19 mouse cellular contexts compared by ENCODE assay signal in the genomic region with DNA sequence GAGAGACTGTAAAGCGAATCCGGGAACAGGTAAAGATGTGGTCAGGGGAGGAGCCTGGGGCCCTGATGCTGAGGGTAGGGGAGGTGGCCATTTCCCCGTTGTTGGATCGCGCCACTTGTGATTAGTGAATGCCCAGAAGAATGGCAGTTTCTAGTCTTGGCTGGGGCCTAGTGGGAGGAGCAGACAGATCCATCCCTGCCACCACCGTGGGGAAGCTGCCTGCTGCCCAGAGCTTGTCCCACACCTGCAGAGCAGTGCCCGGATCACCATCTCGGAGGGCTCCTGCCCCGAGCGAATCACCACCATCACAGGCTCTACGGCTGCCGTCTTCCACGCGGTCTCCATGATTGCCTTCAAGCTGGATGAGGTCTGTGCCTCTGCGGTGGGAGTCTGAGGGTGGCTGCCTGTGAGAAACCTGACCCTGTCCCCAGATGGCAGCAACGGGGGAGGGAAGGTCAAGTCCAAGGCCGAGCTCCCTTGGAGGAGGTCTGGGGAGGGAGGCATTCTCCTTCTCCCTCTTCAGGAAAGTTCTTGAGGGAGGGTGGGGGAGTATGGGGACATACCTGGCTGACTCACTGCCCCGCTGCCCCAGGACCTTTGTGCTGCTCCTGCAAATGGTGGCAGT. TPM values are rescaled to one million over a fixed set of nuclear protein-coding genes. Genes with fewer than 3 reads are reported as not detected.
DNase-seq lines count a peak whose midpoint lies in the region; ATAC-seq and TF ChIP-seq lines count a peak whose summit lies in the region.
"Had no signal": no experiment of that assay in that cellular context is flagged by ENCODE, and none has a peak within 500 bp of the region (broad histone marks: within the 10 kb centered on the region; RNA-seq: fewer than 3 reads in every experiment).

No protein-coding gene starts in this region.

- H3K27ac ChIP-seq in hindbrain, embryonic 12.5 days: no peak overlapping the region
- no peak overlapping the region for H3K27ac ChIP-seq in hindbrain, embryonic 16.5 days (ENCODE audit: low read depth, low read length)
- no peak overlapping the region for H3K27ac ChIP-seq in midbrain, embryonic 11.5 days (ENCODE audit: low read depth, low read length)
- no peak overlapping the region for H3K27ac ChIP-seq in midbrain, postnatal 0 days (ENCODE audit: low read depth, low read length)
- H3K27ac ChIP-seq in limb, embryonic 10.5 days: peak overlapping the region; percentile 1; the same call in 1 of the 2 replicates
- H3K27ac ChIP-seq in forebrain, postnatal 0 days (ENCODE audit: low read depth, low read length): no peak overlapping the region
- H3K27ac ChIP-seq: embryonic facial prominence, embryonic 13.5 days; stomach, embryonic 15.5 days had no signal

- DNase-seq in midbrain, embryonic 11.5 days (ENCODE audit: low spot score, missing footprints): peak; percentile 79
- DNase-seq in midbrain, postnatal 0 days (ENCODE audit: low spot score): no peak
- peak; percentile 79 for DNase-seq in cerebellum, adult 8-10 months
- no peak for DNase-seq in limb, embryonic 10.5 days (ENCODE audit: low spot score)
- DNase-seq in forebrain, postnatal 0 days: no peak
- DNase-seq: adrenal gland, postnatal 14 days; B cell, adult 2 months; gastrocnemius, postnatal 10 days; heart, postnatal 10 days; lung, embryonic 14.5 days; thymus, postnatal 25 days had no signal

- peak overlapping the region; percentile 18 for H3K9ac ChIP-seq in hindbrain, embryonic 12.5 days
- no peak overlapping the region for H3K9ac ChIP-seq in hindbrain, embryonic 16.5 days (ENCODE audit: low read depth, low read length)
- H3K9ac ChIP-seq in midbrain, embryonic 11.5 days (ENCODE audit: low read length): no peak overlapping the region
- no peak overlapping the region for H3K9ac ChIP-seq in midbrain, postnatal 0 days (replicated peaks; ENCODE audit: low read length, poor library complexity, severe bottlenecking)
- H3K9ac ChIP-seq in forebrain, postnatal 0 days: no peak overlapping the region
- H3K9ac ChIP-seq: embryonic facial prominence, embryonic 13.5 days; lung, embryonic 14.5 days; stomach, embryonic 15.5 days had no signal

- peaks cover 4% of the 10 kb centered on the region; the same call in 1 of the 2 replicates for H3K27me3 ChIP-seq in hindbrain, embryonic 12.5 days
- H3K27me3 ChIP-seq in hindbrain, embryonic 16.5 days (replicated peaks; ENCODE audit: control insufficient read depth, insufficient read depth, low read length): no peaks in the 10 kb centered on the region
- peaks cover 7% of the 10 kb centered on the region; the same call in 1 of the 2 replicates for H3K27me3 ChIP-seq in midbrain, embryonic 11.5 days (ENCODE audit: control insufficient read depth, insufficient read depth, low read length)
- H3K27me3 ChIP-seq in midbrain, postnatal 0 days (ENCODE audit: insufficient read depth, low read length): no peaks in the 10 kb centered on the region
- H3K27me3 ChIP-seq in limb, embryonic 10.5 days (ENCODE audit: low read depth, poor library complexity, severe bottlenecking): peaks cover 18% of the 10 kb centered on the region
- H3K27me3 ChIP-seq in forebrain, postnatal 0 days (ENCODE audit: insufficient read depth, low read length): no peaks in the 10 kb centered on the region

- H3K4me1 ChIP-seq in hindbrain, embryonic 12.5 days: peaks cover 70% of the 10 kb centered on the region
- peaks cover 45% of the 10 kb centered on the region for H3K4me1 ChIP-seq in hindbrain, embryonic 16.5 days (ENCODE audit: control insufficient read depth, insufficient read depth, low read depth, low read length)
- H3K4me1 ChIP-seq in midbrain, embryonic 11.5 days (ENCODE audit: control insufficient read depth, insufficient read depth, low read length): peaks cover 53% of the 10 kb centered on the region
- peaks cover 24% of the 10 kb centered on the region for H3K4me1 ChIP-seq in midbrain, postnatal 0 days (ENCODE audit: insufficient read depth, low read length)
- peaks cover 84% of the 10 kb centered on the region for H3K4me1 ChIP-seq in limb, embryonic 10.5 days
- H3K4me1 ChIP-seq in forebrain, postnatal 0 days (ENCODE audit: insufficient read depth): peaks cover 24% of the 10 kb centered on the region

- H3K4me3 ChIP-seq in hindbrain, embryonic 12.5 days: no peak overlapping the region
- H3K4me3 ChIP-seq in hindbrain, embryonic 16.5 days (ENCODE audit: low read length): no peak overlapping the region
- no peak overlapping the region for H3K4me3 ChIP-seq in midbrain, embryonic 11.5 days (ENCODE audit: low read depth, low read length)
- no peak overlapping the region for H3K4me3 ChIP-seq in midbrain, postnatal 0 days (ENCODE audit: low read depth, low read length)
- no peak overlapping the region for H3K4me3 ChIP-seq in limb, embryonic 10.5 days
- H3K4me3 ChIP-seq in forebrain, postnatal 0 days (ENCODE audit: low read depth, low read length): no peak overlapping the region
- H3K4me3 ChIP-seq: embryonic facial prominence, embryonic 13.5 days; stomach, embryonic 15.5 days had no signal

- H3K36me3 ChIP-seq in hindbrain, embryonic 12.5 days: peaks cover 58% of the 10 kb centered on the region
- peaks cover 23% of the 10 kb centered on the region for H3K36me3 ChIP-seq in hindbrain, embryonic 16.5 days (ENCODE audit: control insufficient read depth, insufficient read depth, low read length)
- peaks cover 23% of the 10 kb centered on the region for H3K36me3 ChIP-seq in midbrain, embryonic 11.5 days (ENCODE audit: control insufficient read depth, insufficient read depth, low read length)
- H3K36me3 ChIP-seq in midbrain, postnatal 0 days (ENCODE audit: insufficient read depth, low read length): peaks cover 37% of the 10 kb centered on the region
- peaks cover 95% of the 10 kb centered on the region for H3K36me3 ChIP-seq in limb, embryonic 10.5 days
- peaks cover 37% of the 10 kb centered on the region for H3K36me3 ChIP-seq in forebrain, postnatal 0 days (ENCODE audit: insufficient read depth)
- H3K36me3 ChIP-seq: G1E had no signal

- ATAC-seq in hindbrain, embryonic 12.5 days (ENCODE audit: low FRiP score): no peak
- ATAC-seq in hindbrain, embryonic 16.5 days: no peak
- no peak for ATAC-seq in midbrain, embryonic 11.5 days (ENCODE audit: low FRiP score)
- no peak for ATAC-seq in midbrain, postnatal 0 days (ENCODE audit: low FRiP score)
- no peak for ATAC-seq in forebrain, postnatal 0 days
- ATAC-seq: forebrain, embryonic 14.5 days had no signal

- 76% methylated on average over 18 of the region's 18 CpGs for WGBS in hindbrain, embryonic 12.5 days
- WGBS in hindbrain, embryonic 16.5 days: 74% methylated on average over 18 of the region's 18 CpGs
- WGBS in midbrain, embryonic 11.5 days: 80% methylated on average over 18 of the region's 18 CpGs
- WGBS in midbrain, postnatal 0 days: 80% methylated on average over 18 of the region's 18 CpGs
- WGBS in limb, embryonic 10.5 days: 80% methylated on average over 18 of the region's 18 CpGs
- 73% methylated on average over 18 of the region's 18 CpGs for WGBS in forebrain, postnatal 0 days

- TF ChIP-seq CTCF in midbrain, postnatal 0 days (IDR thresholded peaks at IDR 0.05): no peak
- no peak for TF ChIP-seq CTCF in forebrain, postnatal 0 days (IDR thresholded peaks at IDR 0.05; ENCODE audit: low read depth)

- no peaks in the 10 kb centered on the region for H3K9me3 ChIP-seq in hindbrain, embryonic 12.5 days (replicated peaks)
- no peaks in the 10 kb centered on the region for H3K9me3 ChIP-seq in hindbrain, embryonic 16.5 days (ENCODE audit: control insufficient read depth, low read length)
- H3K9me3 ChIP-seq in midbrain, embryonic 11.5 days (ENCODE audit: control insufficient read depth, low read length): no peaks in the 10 kb centered on the region
- no peaks in the 10 kb centered on the region for H3K9me3 ChIP-seq in midbrain, postnatal 0 days (ENCODE audit: low read length)
- no peaks in the 10 kb centered on the region for H3K9me3 ChIP-seq in limb, embryonic 10.5 days (replicated peaks)
- no peaks in the 10 kb centered on the region for H3K9me3 ChIP-seq in forebrain, postnatal 0 days (ENCODE audit: low read length)
- H3K9me3 ChIP-seq: embryonic facial prominence, embryonic 13.5 days; stomach, embryonic 15.5 days had no signal

- no peak overlapping the region for H3K4me2 ChIP-seq in hindbrain, embryonic 12.5 days (replicated peaks)
- H3K4me2 ChIP-seq in hindbrain, embryonic 16.5 days (ENCODE audit: low read length): no peak overlapping the region
- H3K4me2 ChIP-seq in midbrain, embryonic 11.5 days: no peak overlapping the region
- no peak overlapping the region for H3K4me2 ChIP-seq in midbrain, postnatal 0 days (ENCODE audit: low read depth, low read length, poor library complexity, severe bottlenecking)
- no peak overlapping the region for H3K4me2 ChIP-seq in forebrain, postnatal 0 days (ENCODE audit: low read depth)
- H3K4me2 ChIP-seq: embryonic facial prominence, embryonic 13.5 days; lung, embryonic 14.5 days; stomach, embryonic 15.5 days had no signal

RNA-seq across cellular contexts. Expression of gene Gpr62, which starts 5.2 kb away (rescaled TPM):
- polyA plus RNA-seq in hindbrain, embryonic 12.5 days (2016; fragmentation: Nextera tagmentation; extraction: Ambion mirVana): 0.41 and 0.68 TPM in 2 replicates
- polyA plus RNA-seq in hindbrain, embryonic 16.5 days (2015; fragmentation: Nextera tagmentation; extraction: Ambion mirVana): 1.3 and 1.4 TPM in 2 replicates
- polyA plus RNA-seq in midbrain, embryonic 11.5 days (2014; fragmentation: Nextera tagmentation; extraction: Ambion mirVana): 0.12 and 0.23 TPM in 2 replicates
- total RNA-seq in midbrain, postnatal 0 days (2014; rRNA removed): 1.8 and 2.2 TPM in 2 replicates
- 2.9 and 3.1 TPM in 2 replicates for polyA plus RNA-seq in midbrain, postnatal 0 days (2015; fragmentation: Nextera tagmentation; extraction: Ambion mirVana)
- polyA plus RNA-seq in limb, embryonic 10.5 days (2016; fragmentation: Nextera tagmentation; extraction: Ambion mirVana): 0.16 and 0.59 TPM in 2 replicates
- 1.5 and 1.8 TPM in 2 replicates for total RNA-seq in forebrain, postnatal 0 days (2014; rRNA removed)
- 2.3 and 3.0 TPM in 2 replicates for polyA plus RNA-seq in forebrain, postnatal 0 days (2015; fragmentation: Nextera tagmentation; extraction: Ambion mirVana)
- total RNA-seq: adrenal gland, postnatal 14 days; G1E; liver, adult 2 months; megakaryocyte progenitor cell, adult 5-6 weeks had no signal
- polyA plus RNA-seq: G1E; liver, adult 2 months had no signal

RNA-seq across cellular contexts. Expression of gene Pcbp4, which starts 7.4 kb away (rescaled TPM):
- 308 and 309 TPM in 2 replicates for polyA plus RNA-seq in hindbrain, embryonic 12.5 days (2016; fragmentation: Nextera tagmentation; extraction: Ambion mirVana)
- polyA plus RNA-seq in hindbrain, embryonic 16.5 days (2015; fragmentation: Nextera tagmentation; extraction: Ambion mirVana): 228 and 235 TPM in 2 replicates
- 219 and 256 TPM in 2 replicates for polyA plus RNA-seq in midbrain, embryonic 11.5 days (2014; fragmentation: Nextera tagmentation; extraction: Ambion mirVana)
- 543 and 647 TPM in 2 replicates for total RNA-seq in midbrain, postnatal 0 days (2014; rRNA removed)
- polyA plus RNA-seq in midbrain, postnatal 0 days (2015; fragmentation: Nextera tagmentation; extraction: Ambion mirVana): 242 and 248 TPM in 2 replicates
- 275 and 316 TPM in 2 replicates for polyA plus RNA-seq in limb, embryonic 10.5 days (2016; fragmentation: Nextera tagmentation; extraction: Ambion mirVana)
- 454 and 602 TPM in 2 replicates for total RNA-seq in forebrain, postnatal 0 days (2014; rRNA removed)
- polyA plus RNA-seq in forebrain, postnatal 0 days (2015; fragmentation: Nextera tagmentation; extraction: Ambion mirVana): 251 and 273 TPM in 2 replicates

RNA-seq across cellular contexts. Expression of gene Abhd14a, which starts 13.0 kb away (rescaled TPM):
- polyA plus RNA-seq in hindbrain, embryonic 12.5 days (2016; fragmentation: Nextera tagmentation; extraction: Ambion mirVana): 37.5 and 39.7 TPM in 2 replicates
- 83.8 and 87.8 TPM in 2 replicates for polyA plus RNA-seq in hindbrain, embryonic 16.5 days (2015; fragmentation: Nextera tagmentation; extraction: Ambion mirVana)
- polyA plus RNA-seq in midbrain, embryonic 11.5 days (2014; fragmentation: Nextera tagmentation; extraction: Ambion mirVana): 30.8 and 34.5 TPM in 2 replicates
- 69.8 and 73.8 TPM in 2 replicates for total RNA-seq in midbrain, postnatal 0 days (2014; rRNA removed)
- polyA plus RNA-seq in midbrain, postnatal 0 days (2015; fragmentation: Nextera tagmentation; extraction: Ambion mirVana): 72.3 and 74.5 TPM in 2 replicates
- polyA plus RNA-seq in limb, embryonic 10.5 days (2016; fragmentation: Nextera tagmentation; extraction: Ambion mirVana): 45.0 and 46.9 TPM in 2 replicates
- total RNA-seq in forebrain, postnatal 0 days (2014; rRNA removed): 54.4 and 63.2 TPM in 2 replicates
- 84.1 and 87.1 TPM in 2 replicates for polyA plus RNA-seq in forebrain, postnatal 0 days (2015; fragmentation: Nextera tagmentation; extraction: Ambion mirVana)

RNA-seq across cellular contexts. Expression of gene Abhd14b, which starts 13.3 kb away (rescaled TPM):
- 7.6 and 8.5 TPM in 2 replicates for polyA plus RNA-seq in hindbrain, embryonic 12.5 days (2016; fragmentation: Nextera tagmentation; extraction: Ambion mirVana)
- 12.1 and 13.2 TPM in 2 replicates for polyA plus RNA-seq in hindbrain, embryonic 16.5 days (2015; fragmentation: Nextera tagmentation; extraction: Ambion mirVana)
- 3.9 and 4.5 TPM in 2 replicates for polyA plus RNA-seq in midbrain, embryonic 11.5 days (2014; fragmentation: Nextera tagmentation; extraction: Ambion mirVana)
- total RNA-seq in midbrain, postnatal 0 days (2014; rRNA removed): 16.2 and 18.4 TPM in 2 replicates
- polyA plus RNA-seq in midbrain, postnatal 0 days (2015; fragmentation: Nextera tagmentation; extraction: Ambion mirVana): 12.6 and 13.8 TPM in 2 replicates
- 5.9 and 7.6 TPM in 2 replicates for polyA plus RNA-seq in limb, embryonic 10.5 days (2016; fragmentation: Nextera tagmentation; extraction: Ambion mirVana)
- 10.5 and 13.8 TPM in 2 replicates for total RNA-seq in forebrain, postnatal 0 days (2014; rRNA removed)
- polyA plus RNA-seq in forebrain, postnatal 0 days (2015; fragmentation: Nextera tagmentation; extraction: Ambion mirVana): 7.6 and 8.8 TPM in 2 replicates

RNA-seq across cellular contexts. Expression of gene Rrp9, which starts 15.2 kb away (rescaled TPM):
- 42.7 and 52.2 TPM in 2 replicates for polyA plus RNA-seq in hindbrain, embryonic 12.5 days (2016; fragmentation: Nextera tagmentation; extraction: Ambion mirVana)
- 43.1 and 43.9 TPM in 2 replicates for polyA plus RNA-seq in hindbrain, embryonic 16.5 days (2015; fragmentation: Nextera tagmentation; extraction: Ambion mirVana)
- 38.2 and 44.4 TPM in 2 replicates for polyA plus RNA-seq in midbrain, embryonic 11.5 days (2014; fragmentation: Nextera tagmentation; extraction: Ambion mirVana)
- 32.9 and 34.1 TPM in 2 replicates for total RNA-seq in midbrain, postnatal 0 days (2014; rRNA removed)
- polyA plus RNA-seq in midbrain, postnatal 0 days (2015; fragmentation: Nextera tagmentation; extraction: Ambion mirVana): 33.7 and 38.3 TPM in 2 replicates
- 81.6 and 110 TPM in 2 replicates for polyA plus RNA-seq in limb, embryonic 10.5 days (2016; fragmentation: Nextera tagmentation; extraction: Ambion mirVana)
- total RNA-seq in forebrain, postnatal 0 days (2014; rRNA removed): 45.6 and 52.9 TPM in 2 replicates
- 46.5 and 47.3 TPM in 2 replicates for polyA plus RNA-seq in forebrain, postnatal 0 days (2015; fragmentation: Nextera tagmentation; extraction: Ambion mirVana)

Comparison
In these comparisons a context has a peak if more than half of its experiments do, and no peak if none do; other contexts are left out.
1. DNase-seq: peak in midbrain, embryonic 11.5 days (single experiment) and cerebellum, adult 8-10 months (single experiment); none in midbrain, postnatal 0 days (single experiment), limb, embryonic 10.5 days (single experiment) and forebrain, postnatal 0 days (single experiment).